Mouse (Mus musculus) layer of hippocampus, postnatal 25 days (tissue): ENCODE results near the gene Rnf216. TPM values are rescaled to one million over a fixed set of nuclear protein-coding genes. Genes with fewer than 3 reads are reported as not detected.
A peak's percentile ranks its signal among the peaks of the same experiment; 100 is the strongest.

Experiments
- DNase-seq, 2 experiments: peaks; one replicate each; pipeline ENCODE4 v3.0.0; 2022; ENCODE audit warnings: mixed read lengths in 2 of 2, low spot score in 1 of 2; ENCODE audit errors: extremely low spot score in 1 of 2
- total RNA-seq, 2 experiments: library from RNA; stranded (reverse); gene quantifications; 2 replicates each; pipeline ENCODE4 v1.2.3; 2021

Gene Rnf216
- total RNA-seq, 2 experiments from 2014 or later = 46.6 to 47.5 TPM

GRCm38 (mm10) chr5:143023887-143024286 is 88.9 kb downstream of the Rnf216 start:
- DNase-seq = no peak

- DNase-seq = no peak
Observed at GRCm38 (mm10) chr5:143022956-143023355, 89.8 kb downstream of the Rnf216 start.

- no peak for DNase-seq
Observed at GRCm38 (mm10) chr5:143017401-143017800, 95.4 kb downstream of the Rnf216 start.

- no peak for DNase-seq
Observed at GRCm38 (mm10) chr5:143009383-143009782, 103.4 kb downstream of the Rnf216 start.

GRCm38 (mm10) chr5:143000654-143001500 is 111.9 kb downstream of the Rnf216 start:
- peak; percentile 21 to 31 for DNase-seq

- DNase-seq = no peak
Observed at GRCm38 (mm10) chr5:143000091-143000490, 112.7 kb downstream of the Rnf216 start.

GRCm38 (mm10) chr5:142998171-142998570 is 114.6 kb downstream of the Rnf216 start:
- no peak for DNase-seq

- DNase-seq = no peak
Observed at GRCm38 (mm10) chr5:142997526-142997925, 115.3 kb downstream of the Rnf216 start.

GRCm38 (mm10) chr5:142994746-142995145 is 118.0 kb downstream of the Rnf216 start:
- no peak for DNase-seq

GRCm38 (mm10) chr5:142989167-142989566 is 123.6 kb downstream of the Rnf216 start:
- no peak for DNase-seq

GRCm38 (mm10) chr5:142988520-142988919 is 124.3 kb downstream of the Rnf216 start:
- DNase-seq = peak in 1 of 2 experiments; percentile 58

- no peak for DNase-seq
Observed at GRCm38 (mm10) chr5:142984271-142984670, 128.5 kb downstream of the Rnf216 start.

GRCm38 (mm10) chr5:142983174-142983573 is 129.6 kb downstream of the Rnf216 start:
- DNase-seq = no peak

- no peak for DNase-seq
Observed at GRCm38 (mm10) chr5:142982046-142982801, 130.6 kb downstream of the Rnf216 start.

GRCm38 (mm10) chr5:142976516-142976915 is 136.3 kb downstream of the Rnf216 start:
- no peak for DNase-seq

GRCm38 (mm10) chr5:142974598-142975121 is 138.1 kb downstream of the Rnf216 start:
- DNase-seq = peak in 1 of 2 experiments; percentile 56

GRCm38 (mm10) chr5:142973971-142974370 is 138.8 kb downstream of the Rnf216 start:
- no peak for DNase-seq

- DNase-seq = no peak
Observed at GRCm38 (mm10) chr5:142968411-142968810, 144.4 kb downstream of the Rnf216 start.

- no peak for DNase-seq
Observed at GRCm38 (mm10) chr5:142964650-142965049, 148.1 kb downstream of the Rnf216 start.

GRCm38 (mm10) chr5:142963705-142964494 is 148.9 kb downstream of the Rnf216 start:
- peak in 1 of 2 experiments; percentile 48 for DNase-seq
